Mouse (Mus musculus) R1 (cell line): ENCODE results near the gene Tdp2.

Experiments used
- DNase-seq: peaks from one replicate; pipeline ENCODE4 v3.0.0-alpha.2; 2018; ENCODE audit warnings: low read depth, low spot score

Gene Tdp2

GRCm38 (mm10) chr13:24880208-24880607 lies 48.7 kb downstream of the Tdp2 start:
- no peak for DNase-seq

GRCm38 (mm10) chr13:24880704-24881103 lies 49.2 kb downstream of the Tdp2 start:
- no peak for DNase-seq

GRCm38 (mm10) chr13:24882411-24882810 lies 50.9 kb downstream of the Tdp2 start:
- DNase-seq: no peak

DNA sequence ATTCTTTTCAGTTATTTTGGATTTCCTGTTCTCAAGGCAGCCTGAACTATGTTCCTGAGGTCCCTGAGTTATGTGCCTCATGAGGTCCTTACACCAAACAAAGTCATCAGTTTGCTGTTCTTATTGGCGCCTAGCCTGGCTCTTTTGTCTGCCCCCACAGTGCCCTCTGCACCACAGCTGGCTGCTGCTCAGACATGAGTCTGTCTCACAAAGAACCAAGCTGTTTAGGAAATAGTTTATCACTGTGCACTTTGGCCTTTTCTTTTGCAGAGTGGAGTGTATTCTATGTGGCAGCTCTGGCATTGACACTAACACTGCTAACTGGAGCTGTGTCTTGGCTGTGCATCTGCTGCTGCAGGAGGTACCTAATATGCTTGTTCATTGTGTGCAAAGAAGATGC lies 58.1 kb downstream of the Tdp2 start:
- DNase-seq: no peak
